Mouse (Mus musculus) gastrocnemius, adult 2 months (tissue): ENCODE measurements around the gene Prkca. TPM values are rescaled to one million over a fixed set of nuclear protein-coding genes. Genes with fewer than 3 reads are reported as not detected.
A peak's percentile ranks its signal among the peaks of the same experiment; 100 is the strongest.

Source experiments
- DNase-seq: peaks from one replicate; pipeline ENCODE4 v3.0.0; 2022
- H3K27ac ChIP-seq: fragments of 200-600 bp; 2 replicates; pipeline ENCODE4 v1.8.1; 2022; ENCODE audit warnings: mild to moderate bottlenecking
- H3K4me3 ChIP-seq: fragments of 200-600 bp; 2 replicates; pipeline ENCODE4 v1.8.1; 2022; ENCODE audit warnings: mild to moderate bottlenecking, moderate library complexity
- CTCF ChIP-seq: fragments of 200-600 bp; IDR thresholded peaks from 2 replicates; pipeline ENCODE4 v1.8.1; 2022; ENCODE audit warnings: antibody characterized with exemption, mild to moderate bottlenecking, moderate library complexity
- intact Hi-C: fragments of 180-260 bp; cut with DNase I; formaldehyde crosslinking; loops from one replicate; pipeline ENCODE4 v1.15.1; 2025
- total RNA-seq, 2 experiments: library from RNA; stranded (reverse); gene quantifications; 2 replicates each; pipeline ENCODE4 v1.2.3; 2021

Prkca gene
- total RNA-seq, 2 experiments from 2014 or later, result 54.9 to 57.8 TPM

GRCm38 (mm10) chr11:108145128-108145527, 198.6 kb downstream of the Prkca start:
- intact Hi-C loops, result no loop called here
- no peak overlapping the region for H3K27ac ChIP-seq
- TF ChIP-seq CTCF, result no peak
- H3K4me3 ChIP-seq, result no peak overlapping the region
- DNase-seq, result no peak

- no peak overlapping the region for H3K4me3 ChIP-seq
- intact Hi-C loops, result no loop called here
- no peak for DNase-seq
- H3K27ac ChIP-seq, result no peak overlapping the region
- no peak for TF ChIP-seq CTCF
These were observed 200.0 kb downstream of the Prkca start for GRCm38 (mm10) chr11:108143739-108144138.

GRCm38 (mm10) chr11:108140028-108140427, 203.7 kb downstream of the Prkca start:
- Histone ChIP-seq H3K4me3 (no peak overlapping the region), H3K27ac (no peak overlapping the region)
- intact Hi-C loops, result no loop called here
- no peak for TF ChIP-seq CTCF
- peak; percentile 49 for DNase-seq

DNA sequence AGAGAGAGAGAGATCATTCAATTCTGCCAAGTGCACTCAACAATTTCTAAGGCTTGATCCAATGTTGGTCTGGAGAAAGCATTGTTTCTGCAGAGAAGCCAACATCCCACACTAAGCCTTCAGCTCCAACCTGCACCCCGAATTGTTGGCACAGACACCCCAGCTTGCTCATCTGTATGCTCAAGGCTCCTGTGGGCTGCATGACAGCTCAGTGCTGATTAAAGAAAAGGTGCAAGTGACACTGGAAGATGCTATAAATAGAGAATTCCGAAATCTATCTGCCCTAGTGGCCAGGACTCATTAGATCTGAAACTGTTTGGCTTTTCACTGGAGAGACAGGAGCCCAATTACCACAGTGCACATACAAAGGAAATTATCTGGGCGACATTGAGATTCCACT, 207.4 kb downstream of the Prkca start:
- intact Hi-C loops, result loop anchor here (10.0 kb wide), 1 partner anchor 208 kb away; the partner anchor contains the start of genes Apoh and Prkca
- TF ChIP-seq CTCF, result peak; percentile 20; the same call in 1 of the 2 replicates
- H3K27ac ChIP-seq, result peak overlapping the region; percentile 83
- peak overlapping the region; percentile 34; the same call in 1 of the 2 replicates for H3K4me3 ChIP-seq
- DNase-seq, result peak; percentile 56

DNA sequence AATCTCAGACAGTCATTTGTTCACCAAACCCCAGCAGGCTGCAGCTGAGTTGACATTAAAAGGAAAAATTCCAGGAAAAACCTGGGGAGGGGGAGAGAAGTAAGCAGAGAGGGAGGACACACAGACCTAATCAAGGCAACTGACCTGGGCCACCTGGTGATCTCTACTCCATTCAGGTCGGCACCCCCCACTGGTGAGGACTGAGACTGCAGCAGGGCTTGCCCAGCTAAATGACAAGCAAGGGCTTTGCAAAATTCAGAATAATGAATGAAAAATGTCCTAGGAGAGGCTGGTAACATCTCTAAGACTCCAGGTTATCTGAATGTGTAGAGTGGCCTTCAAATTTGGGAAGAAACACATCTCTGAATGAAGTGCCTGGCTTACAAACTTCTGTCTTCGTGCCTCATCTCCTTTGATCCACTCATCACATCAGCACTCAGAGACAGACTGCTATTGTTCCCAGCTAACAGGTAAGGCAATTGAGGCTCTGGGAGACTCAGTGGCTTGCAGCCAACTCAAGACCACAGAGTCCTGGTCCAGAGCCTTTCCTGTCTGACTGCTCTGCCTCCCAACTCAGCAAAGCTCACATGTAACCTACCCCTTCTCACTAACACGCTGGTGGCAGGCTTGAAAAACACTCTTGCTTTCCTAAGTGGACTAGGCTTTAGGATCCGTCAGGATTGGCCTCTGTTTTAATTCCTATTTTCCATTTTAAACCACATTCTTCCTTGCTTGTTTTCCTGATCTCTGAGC, 208.1 kb downstream of the Prkca start:
- H3K4me3 ChIP-seq, result no peak overlapping the region
- peak overlapping the region; percentile 83 for H3K27ac ChIP-seq
- intact Hi-C loops, result loop anchor here (10.0 kb wide), 1 partner anchor 209 kb away; the partner anchor contains the start of genes Apoh and Prkca
- TF ChIP-seq CTCF, result peak; percentile 60
- DNase-seq, result peak; percentile 36

DNA sequence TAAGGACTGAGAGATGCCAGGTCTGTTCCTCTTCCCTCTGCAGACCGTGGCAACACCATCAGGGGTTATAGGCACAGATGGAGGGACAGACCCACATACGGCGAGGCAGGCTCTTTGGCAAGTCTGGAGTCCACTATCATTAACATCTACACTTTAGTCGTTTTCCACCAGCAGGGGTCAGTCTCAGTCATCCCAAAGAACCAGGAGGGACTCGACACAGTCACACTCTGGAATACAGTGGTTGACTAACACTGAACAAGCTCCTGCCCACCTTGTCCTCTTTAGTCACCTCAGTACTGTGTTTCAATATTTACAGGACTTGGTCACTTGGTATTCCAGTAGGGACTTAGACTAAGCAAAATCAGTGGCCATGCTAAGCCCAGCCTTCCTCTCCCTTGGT, 215.1 kb downstream of the Prkca start:
- no peak overlapping the region for H3K4me3 ChIP-seq
- DNase-seq, result peak; percentile 55
- intact Hi-C loops, result loop anchor here (2.0 to 5.0 kb wide), 2 partner anchors 101 to 250 kb away; no protein-coding TSS in a partner anchor
- H3K27ac ChIP-seq, result no peak overlapping the region
- peak; percentile 70 for TF ChIP-seq CTCF

DNA sequence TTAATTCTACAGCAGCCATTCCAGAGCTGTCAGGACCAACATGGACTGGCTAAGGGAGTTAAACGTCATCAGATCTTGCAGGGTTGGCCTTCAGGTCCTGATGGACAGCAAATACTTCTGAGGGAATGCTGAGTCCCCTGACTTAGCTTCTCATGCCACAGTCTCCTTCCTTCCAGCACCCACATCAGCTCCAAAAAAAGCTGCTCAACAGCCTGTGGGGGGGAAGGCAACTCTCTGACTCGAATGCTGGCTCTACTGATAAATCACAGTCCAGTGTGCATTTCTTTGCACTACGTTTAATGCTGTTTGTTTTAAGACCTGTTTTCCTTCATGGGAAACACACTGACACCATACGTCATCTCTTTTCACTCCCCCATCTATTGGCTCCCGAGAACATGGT, 215.8 kb downstream of the Prkca start:
- Histone ChIP-seq H3K4me3 (no peak overlapping the region), H3K27ac (no peak overlapping the region)
- TF ChIP-seq CTCF, result no peak
- no peak for DNase-seq
- intact Hi-C loops, result loop anchor here (2.0 to 5.0 kb wide), 2 partner anchors 101 to 251 kb away; no protein-coding TSS in a partner anchor

DNA sequence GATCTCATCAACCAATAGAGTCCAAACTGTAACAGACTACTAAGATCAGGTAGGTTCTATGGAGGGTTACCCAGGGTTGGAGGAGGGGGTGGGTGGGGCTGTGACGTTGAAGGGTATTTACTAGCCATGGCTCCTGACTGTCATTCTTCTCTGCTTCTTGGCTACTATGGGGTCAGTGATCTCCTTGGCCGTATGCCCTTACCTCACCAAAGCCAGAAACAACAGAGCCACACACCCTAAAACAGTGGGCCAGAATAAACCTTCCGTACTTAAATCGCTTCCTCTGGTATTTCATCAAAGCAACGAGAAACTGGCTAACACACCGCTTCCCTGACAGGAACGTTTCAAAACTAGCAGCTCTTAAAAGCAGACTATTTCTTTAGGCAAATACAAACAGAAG, 221.2 kb downstream of the Prkca start:
- H3K27ac ChIP-seq, result peak overlapping the region; percentile 16; the same call in 1 of the 2 replicates
- DNase-seq, result peak; percentile 36
- H3K4me3 ChIP-seq, result no peak overlapping the region
- intact Hi-C loops, result no loop called here
- no peak for TF ChIP-seq CTCF

DNA sequence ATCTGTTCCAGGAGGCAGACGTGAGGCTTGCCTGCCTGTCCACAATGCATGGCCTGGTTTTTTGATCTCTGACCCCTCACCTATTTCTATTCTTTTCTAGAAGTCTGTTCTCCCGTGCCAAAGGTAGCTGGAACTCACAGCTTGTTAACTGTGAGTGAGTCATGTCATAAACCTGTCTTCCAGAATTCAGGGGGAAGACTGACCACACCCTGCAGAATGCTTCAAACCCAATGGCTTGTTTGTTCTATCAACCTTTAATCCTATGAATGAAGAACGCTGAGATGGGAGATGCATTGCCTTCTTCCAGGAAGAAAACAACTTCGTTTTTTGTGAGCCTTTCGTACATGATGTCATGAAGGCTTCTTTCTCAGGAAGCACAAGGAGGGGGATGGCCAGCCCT, 223.0 kb downstream of the Prkca start:
- peak overlapping the region; percentile 24; the same call in 1 of the 2 replicates for H3K27ac ChIP-seq
- TF ChIP-seq CTCF, result no peak
- DNase-seq, result no peak
- intact Hi-C loops, result no loop called here
- H3K4me3 ChIP-seq, result no peak overlapping the region

DNA sequence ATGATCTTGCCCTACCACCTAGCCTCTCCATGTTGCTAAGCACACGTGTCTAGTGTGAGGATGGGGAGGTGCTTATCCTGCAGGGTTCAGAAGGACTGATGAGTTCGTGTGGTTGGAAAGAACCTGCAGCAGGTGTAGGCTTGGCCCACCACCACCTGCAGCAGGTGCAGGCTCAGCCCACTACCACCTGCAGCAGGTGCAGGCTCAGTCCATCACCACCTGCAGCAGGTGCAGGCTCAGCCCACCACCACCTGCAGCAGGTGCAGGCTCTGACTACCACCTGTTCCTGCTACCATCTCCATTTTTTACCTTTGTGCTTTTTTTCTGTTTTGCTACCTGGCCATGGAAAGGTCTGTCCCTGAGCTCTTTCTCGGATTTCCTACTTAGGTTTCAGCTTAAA, 223.9 kb downstream of the Prkca start:
- intact Hi-C loops, result no loop called here
- H3K27ac ChIP-seq, result no peak overlapping the region
- no peak for DNase-seq
- no peak for TF ChIP-seq CTCF
- H3K4me3 ChIP-seq, result no peak overlapping the region

- intact Hi-C loops, result no loop called here
- TF ChIP-seq CTCF, result no peak
- no peak for DNase-seq
- no peak overlapping the region for H3K4me3 ChIP-seq
- H3K27ac ChIP-seq, result no peak overlapping the region
These were observed 224.9 kb downstream of the Prkca start for GRCm38 (mm10) chr11:108118814-108119213.

- DNase-seq, result no peak
- Histone ChIP-seq H3K27ac (no peak overlapping the region), H3K4me3 (no peak overlapping the region)
- TF ChIP-seq CTCF, result no peak
- intact Hi-C loops, result no loop called here
These were observed 225.5 kb downstream of the Prkca start for GRCm38 (mm10) chr11:108118221-108118620.

GRCm38 (mm10) chr11:108117360-108118050, 226.2 kb downstream of the Prkca start:
- intact Hi-C loops, result no loop called here
- DNase-seq, result no peak
- H3K4me3 ChIP-seq, result no peak overlapping the region
- H3K27ac ChIP-seq, result no peak overlapping the region
- no peak for TF ChIP-seq CTCF
